Mouse (Mus musculus): ENCODE measurements around the gene Jup.

Gene Jup

DNA sequence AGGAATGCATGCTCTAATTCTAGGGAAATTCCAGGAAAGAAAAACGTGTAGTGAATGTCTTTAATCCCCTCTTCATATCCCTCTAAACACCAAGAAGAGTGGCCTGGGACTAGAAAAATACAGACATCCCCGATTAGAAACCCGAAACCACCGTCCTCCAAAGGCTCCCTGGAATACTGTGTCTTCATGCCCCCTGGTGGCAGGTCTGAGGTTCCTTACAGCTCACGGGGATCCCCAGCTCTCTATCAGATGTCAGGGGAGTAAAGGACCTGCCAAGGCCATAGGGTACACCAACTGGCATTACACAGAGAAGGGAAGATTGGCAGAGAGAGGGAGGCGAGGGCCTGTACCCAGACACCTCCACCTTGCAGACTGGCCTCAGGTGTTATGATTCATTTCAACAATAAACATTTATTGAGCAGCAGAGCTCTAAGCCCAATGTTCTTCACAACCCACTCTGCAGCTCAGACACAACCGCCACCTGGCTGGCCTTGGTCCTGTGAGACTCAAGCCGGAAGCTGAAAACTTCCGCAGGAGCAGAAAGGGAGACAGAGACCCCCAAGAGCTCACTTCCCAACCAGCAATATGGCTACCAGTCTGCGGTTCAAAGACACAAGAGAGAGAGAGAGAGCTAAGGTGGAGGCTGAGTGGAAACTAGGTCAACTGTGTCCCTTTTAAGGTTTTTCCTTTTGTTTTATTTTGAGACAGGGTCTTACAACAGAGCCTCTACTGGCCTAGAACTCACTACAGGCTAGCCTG, 10.7 kb upstream of the Jup start:
- DNase-seq, result peak; percentile 69

DNA sequence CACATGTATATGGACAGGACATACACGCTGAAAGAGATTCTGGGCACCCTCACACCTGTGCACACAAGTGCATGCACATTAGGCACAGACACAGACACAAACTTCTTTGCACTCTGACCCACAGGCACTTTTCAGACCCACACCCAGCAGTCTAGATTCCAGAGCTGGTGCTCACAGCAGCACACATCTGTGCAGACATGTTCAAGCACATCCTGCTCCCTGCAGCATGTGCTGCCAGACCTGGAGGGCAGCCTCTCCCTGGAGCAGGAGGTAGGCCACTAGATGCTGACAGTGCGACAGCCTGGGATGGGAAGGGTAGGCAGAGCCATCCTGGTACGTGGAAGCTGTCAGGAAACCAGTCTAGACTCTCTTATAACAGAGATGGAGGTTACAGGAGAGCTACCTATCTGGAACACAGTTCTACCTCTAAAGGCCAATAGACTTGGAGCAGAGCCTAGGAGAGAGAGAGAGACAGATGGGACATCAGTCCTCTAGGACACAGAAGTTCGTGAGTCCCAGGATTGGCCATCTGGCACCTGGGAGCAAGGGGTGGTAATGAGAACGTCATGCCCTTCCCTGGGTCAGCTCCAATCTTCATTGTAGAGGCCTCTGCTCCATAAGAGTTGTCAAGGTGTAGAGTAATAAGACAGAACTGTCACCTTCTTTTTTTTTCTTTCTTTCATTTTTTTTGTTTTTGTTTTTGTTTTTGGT, 9.6 kb upstream of the Jup start:
- no peak for DNase-seq

DNA sequence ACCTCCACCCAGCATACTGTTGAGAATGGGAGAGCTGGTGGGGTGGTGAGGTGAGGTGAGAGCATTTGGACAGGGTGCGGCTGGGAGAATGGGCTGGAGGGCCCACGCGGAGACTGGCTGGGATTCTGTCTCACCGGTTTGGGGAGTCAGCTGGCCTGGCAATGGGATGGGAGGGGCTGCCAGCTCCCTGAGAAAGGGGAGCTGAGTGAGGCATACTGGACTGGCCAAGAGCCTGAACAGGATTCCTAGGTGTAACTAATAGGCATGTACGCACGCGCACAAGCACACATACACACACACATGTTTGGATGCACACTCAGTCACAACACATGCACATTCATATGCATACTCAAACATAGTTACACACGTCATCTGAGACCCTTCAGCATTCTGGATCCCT, 8.7 kb upstream of the Jup start:
- DNase-seq, result no peak

DNA sequence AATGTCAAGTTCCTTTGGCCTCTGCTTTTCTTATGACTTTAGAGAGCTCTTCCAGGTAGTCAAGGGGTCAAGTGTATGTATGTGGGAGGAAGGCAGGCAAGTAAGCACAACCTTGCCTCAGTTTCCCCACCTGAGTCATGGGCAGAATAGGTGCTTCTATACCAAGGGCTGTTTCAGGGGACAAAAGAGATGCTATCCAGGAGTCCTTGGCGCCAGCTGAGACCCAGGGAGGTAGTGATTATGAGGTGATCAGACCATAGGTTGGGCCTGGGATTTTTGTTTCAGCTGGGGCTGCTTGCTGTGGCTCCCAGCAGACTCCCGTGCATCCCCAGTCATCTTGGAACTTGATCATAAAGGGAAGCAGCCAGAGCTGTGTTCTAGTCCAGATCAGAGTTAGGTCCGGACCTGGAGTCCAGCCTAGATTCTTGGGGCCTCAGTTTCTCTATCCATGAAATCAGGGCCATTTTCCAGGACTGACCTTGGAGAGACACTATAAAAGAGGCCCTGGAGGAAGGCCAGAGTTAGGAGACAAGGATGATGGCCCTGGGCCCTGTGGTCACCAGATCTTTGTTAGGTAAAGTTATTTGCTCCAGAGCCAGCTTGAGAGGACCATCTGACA, 7.0 kb upstream of the Jup start:
- no peak for DNase-seq

DNA sequence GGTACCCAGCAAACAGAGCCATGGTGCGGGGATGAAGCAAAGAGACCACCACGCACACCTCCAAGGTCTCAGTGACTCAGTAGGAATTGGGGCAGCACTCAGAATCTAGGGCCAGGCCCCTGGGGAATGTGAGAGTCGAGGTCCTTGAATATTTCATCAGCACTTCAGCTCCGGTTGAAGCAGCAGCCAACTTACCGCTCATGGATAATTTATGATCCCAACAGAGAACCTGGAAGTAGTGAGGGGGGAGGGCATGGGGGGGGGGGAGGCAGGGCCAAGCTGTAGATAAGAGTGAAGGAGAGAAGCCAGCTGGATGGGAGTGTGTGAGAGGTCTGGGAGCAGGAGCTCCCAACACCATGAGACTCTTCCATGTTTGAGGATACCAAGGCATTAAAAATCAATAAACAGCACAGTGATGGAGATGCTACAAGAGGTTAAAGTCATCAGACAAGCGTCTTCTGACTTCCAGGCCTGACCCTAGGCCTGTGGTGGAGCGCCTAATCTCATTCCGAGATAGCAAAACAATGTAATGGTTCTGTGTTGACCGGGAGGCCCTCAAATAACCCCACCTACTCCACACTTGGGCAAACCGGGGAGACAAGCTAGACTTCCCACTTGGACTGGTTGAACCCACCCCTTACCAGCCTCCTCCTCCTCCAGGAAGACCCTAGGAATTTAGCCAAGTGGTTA, 6.0 kb upstream of the Jup start:
- no peak for DNase-seq

DNA sequence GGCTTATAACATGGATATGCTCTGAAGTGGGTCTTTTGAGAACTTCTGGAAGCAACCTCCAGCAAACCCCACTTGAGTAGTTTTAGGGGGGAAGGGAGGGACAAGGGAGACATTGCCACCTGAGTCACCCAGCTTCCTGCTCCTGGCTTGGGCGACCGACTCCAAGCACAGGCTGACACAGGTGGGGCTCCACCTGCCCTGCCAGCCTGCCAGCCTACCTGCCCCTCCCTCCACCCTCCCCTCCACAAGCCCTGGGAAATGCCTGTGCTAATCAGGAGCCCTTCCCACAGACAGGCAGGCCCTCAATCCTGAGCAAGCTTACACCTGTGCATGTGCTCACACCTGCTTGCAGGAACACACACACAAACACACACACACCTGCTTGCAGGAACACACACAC, 5.1 kb upstream of the Jup start:
- DNase-seq, result no peak

DNA sequence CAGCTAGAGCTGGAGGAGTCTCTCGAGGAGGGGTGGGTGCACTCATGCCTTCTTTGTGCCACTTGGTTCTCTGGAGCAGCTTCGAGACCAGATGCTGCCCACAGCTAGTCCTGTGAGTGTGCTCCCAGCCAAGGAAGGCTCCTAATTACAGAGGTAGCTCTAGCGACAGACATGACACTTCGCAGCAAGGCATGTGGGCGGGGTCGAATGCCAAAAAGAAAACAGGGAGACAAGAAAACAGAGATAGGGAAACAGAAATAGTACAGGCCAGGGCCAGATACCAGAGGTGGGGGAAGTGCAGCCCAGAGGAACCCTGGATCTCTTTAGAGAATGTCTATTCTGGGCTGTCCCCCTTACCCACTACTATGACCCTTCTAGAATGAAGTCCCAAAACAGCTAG, 4.7 kb upstream of the Jup start:
- no peak for DNase-seq

DNA sequence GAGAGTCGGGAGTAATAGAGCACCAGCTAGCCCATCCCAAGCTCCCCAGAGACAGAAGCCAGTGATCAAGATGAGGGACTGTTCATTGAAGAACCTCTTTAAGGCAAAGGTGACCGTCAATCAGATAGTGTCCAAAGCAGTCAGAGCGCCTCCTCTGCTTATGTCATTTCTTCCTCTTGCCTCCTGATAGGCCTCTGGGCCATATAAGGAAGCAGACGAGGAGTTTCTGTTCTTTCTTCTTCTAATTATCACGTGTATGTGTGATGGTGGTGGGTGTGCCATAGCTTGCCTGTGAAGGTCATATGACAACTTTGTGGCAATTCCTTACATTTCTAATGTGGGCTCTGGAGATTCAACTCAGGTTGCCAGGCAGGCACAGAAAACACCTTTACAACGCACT, 3.3 kb upstream of the Jup start:
- no peak for DNase-seq

DNA sequence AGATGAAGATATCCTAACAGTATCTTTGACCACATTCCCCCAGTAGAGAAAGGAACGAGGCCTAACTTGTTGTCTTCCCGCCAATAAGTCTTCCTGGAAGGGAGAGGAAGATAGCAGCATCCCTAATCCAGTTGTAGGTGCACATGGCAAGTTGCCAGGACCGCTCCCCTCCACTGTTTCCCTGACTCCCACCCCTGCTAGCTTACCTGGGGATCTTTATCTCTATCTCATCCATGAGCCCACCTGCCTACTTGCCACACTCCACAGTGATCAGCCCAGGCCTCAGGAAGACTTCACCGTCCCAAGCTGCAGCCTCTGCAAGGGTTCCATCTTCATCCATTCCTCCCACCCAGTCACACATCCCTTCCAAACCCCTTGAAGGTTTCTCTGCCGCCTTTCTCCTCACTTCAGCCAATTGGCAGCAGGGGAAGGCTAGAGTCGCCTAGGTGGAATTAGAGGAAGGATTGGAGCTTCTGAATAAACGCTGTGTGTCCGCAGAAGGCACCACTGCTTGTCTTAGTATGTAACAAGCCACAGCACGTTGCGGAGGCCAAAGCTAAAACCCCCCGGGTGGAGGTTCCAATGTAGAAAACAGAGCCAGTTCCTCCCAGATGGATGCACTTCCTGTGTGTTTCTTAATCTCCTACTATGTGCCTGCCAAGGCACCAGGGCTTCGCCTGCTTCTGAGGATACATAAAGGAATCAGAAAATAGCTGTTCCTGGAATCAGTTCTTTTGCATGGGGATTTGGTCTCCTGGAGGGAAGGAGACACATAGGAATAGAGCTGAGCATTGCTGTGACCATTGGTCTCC, 2.4 kb upstream of the Jup start:
- no peak for DNase-seq

DNA sequence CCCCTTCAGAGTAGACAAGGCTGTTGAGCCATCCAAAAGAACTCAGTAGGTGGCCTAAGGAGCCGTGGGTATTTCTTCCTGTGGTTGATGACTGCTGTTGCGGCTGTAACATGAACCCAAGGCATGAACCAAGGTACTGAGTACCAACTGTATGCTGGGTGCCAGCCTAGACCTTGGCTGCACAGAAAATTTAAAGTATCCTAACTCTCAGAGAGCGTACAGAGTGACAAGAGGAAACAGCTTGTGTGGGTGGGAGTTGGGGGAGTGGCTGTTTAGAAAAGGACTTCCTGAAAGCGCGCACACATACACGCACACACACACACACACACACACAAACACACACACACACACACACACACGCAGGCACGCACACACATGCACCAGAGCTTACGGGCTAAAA, 1.8 kb upstream of the Jup start:
- no peak for DNase-seq

DNA sequence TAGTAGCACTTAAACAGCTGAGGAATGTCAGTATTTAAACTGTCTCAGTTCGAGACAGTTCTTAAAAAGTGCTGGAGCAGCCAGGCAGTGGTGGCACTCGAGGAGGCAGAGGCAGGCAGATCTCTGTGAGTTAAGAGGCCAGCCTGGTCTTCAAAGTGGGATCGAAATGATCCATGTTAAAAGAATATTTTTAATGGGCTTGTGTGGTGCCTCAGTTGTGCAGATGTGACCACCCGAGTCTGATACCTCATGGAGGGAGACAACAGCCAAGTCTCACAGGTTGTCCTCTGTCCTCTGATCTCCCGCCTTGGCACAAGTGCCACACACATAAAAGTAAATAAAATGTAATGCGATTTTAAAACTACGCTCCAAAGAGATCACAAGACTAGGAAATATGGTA, 954 bp upstream of the Jup start:
- DNase-seq, result no peak

DNA sequence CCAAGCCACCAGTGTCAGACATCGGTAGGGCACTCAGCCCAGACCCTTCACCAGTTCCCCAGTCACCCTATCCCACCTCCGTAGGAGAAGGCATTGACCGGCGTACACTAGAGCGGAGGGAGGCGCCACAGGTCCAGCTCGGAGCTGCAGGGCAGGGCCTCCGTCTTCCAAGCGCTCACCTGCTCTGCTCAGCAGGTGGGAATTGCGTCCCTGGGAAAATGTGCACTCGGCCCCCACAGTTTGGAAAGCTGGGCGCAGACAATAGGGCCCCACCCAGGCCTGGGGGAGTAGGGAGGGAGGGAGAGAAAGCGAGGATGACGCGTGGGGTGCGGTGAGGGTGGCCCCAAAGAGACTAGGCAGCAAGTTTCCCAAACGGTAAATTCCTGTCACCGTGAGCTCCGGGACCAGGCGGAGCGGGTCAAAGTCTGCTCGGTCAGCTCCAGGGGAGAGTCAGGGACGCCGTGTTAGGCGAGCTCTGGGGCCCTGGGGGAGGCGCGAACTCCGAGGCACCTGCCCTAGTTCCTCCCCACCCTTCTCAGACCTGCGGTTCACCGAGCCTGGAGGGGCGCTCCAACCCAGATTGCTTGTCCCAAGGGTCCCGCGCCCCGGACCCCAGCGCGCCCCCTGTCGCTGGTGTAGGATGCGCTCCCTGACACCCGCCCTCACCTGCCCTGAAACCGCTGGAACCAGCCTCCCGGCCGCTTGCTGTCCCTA, 520 bp downstream of the Jup start:
- DNase-seq, result no peak

DNA sequence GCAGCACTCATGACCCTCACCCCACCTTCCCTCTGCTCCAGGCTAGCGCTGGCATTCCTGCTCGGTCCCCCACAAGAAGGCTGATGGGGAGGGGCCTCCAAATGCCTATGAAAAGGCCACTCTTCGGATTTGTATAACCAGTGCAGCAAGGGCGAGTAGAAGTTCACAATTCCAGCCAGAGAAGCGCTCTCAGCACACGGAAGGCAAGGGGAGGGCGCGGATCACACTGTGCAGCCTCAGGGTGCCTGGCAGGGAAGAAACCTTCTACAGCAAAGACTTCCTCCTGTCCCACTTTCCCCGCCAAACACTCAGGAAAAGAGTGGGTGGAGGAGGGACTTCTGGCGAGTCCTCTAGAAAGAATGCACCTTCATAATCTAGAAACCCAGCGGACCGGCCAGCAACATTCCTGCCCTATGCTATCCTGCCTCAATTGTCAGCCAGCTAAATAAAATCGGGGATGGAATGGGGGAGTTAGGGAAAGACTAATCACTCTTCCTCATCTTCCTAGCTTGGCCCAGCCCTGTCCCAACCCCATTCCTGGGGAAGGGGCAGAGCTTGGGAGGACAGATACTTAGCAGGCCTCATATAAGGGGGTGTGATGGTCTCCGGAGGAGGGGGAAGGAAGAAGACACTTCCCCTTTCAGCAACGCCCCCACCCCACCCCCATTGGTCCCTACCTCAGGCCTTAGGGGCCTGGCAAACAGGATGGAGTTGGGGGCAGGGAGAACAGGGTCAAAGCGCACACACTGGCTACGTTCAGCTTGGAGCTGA, 1.5 kb downstream of the Jup start:
- DNase-seq, result no peak

DNA sequence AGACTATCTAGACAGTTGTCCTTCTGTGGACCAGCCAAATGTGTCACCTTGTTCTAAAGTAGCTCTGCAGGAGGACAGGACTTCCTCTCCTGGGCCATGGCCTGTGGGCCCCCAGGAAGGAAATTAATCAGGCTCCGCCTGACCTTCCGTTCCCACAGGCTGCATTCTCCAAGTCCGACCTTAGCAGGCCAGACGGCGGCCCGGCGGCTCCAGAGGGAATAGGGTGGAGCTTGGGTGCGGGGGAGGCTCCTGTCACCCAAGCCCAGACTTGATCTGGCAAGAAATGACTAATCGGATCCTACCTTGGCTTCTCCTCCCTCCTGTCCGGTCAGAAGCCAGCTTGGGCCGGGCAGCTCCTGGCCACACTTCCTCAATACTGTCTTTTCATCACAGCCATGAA, 2.4 kb downstream of the Jup start:
- DNase-seq, result no peak

DNA sequence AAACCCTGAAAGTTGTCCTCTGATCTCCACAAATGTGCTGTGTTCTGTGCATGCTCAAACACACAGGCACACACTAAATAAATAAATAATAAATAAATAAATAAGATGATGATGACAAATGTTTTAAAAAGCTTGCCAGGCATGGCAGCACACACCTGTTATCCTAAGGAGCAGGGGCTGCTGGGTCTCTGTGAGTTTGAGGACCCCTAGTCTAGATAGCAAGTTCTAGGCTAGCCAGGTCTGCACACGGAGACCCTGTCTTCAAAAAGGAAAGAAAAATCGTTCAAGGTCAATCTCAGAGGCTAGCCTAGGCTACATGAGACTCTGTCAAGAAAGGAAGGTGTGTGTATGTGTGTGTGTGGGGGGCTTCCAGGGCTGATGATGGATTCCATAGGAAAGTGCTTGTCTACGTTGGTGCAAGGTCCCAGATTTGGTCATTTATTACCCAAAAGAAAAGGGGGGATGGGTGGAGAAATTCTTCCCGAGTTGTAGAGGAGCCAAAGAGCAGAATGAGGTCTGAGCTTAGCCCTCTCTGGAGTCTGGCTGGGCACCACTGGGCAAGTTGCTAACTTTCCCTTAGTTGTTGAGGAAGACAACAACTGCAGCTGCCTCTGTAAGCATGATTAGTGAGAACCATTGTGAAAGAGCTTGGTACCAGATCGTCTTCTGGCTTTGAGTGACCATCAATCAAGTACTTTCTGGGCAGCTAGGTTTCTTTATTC, 3.0 kb downstream of the Jup start:
- DNase-seq, result no peak

DNA sequence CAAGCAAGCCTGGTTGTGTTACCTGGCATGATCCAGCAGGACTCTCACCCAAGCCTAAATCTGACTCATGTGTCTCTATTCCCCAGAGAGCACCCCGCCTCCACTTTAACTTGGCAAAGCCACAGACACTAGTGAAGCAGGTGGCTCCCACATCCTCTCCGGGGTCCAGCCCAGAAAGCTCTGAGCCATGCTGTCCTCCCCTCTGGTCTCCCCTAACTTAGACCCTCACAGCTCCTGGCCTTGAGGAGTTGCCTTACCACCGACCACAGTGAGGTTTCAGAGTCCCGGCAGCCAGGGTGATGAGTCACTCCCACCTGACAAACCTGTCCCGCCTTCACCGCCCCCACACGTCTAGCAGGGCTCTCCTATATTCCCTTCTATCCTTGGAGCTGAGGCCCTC, 3.8 kb downstream of the Jup start:
- no peak for DNase-seq

DNA sequence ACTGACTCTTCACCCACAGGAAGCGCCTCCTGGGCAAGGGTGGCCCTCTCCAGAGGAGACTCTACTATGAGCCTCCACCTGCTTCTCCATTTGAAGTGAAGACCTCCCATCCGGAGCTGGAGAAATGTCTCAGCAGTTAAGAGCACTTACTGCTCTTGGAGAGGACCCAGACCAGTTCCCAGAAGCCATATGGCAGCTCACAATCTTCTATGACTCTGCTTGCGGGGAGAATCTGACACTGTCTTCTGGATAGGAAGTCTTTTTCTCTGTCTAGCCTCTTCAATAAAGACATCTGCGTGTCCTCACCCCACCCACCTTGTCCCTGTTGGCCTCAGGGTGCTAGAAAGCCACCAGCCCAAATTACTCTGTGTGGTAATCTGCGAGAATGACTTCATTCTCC, 4.6 kb downstream of the Jup start:
- no peak for DNase-seq

DNA sequence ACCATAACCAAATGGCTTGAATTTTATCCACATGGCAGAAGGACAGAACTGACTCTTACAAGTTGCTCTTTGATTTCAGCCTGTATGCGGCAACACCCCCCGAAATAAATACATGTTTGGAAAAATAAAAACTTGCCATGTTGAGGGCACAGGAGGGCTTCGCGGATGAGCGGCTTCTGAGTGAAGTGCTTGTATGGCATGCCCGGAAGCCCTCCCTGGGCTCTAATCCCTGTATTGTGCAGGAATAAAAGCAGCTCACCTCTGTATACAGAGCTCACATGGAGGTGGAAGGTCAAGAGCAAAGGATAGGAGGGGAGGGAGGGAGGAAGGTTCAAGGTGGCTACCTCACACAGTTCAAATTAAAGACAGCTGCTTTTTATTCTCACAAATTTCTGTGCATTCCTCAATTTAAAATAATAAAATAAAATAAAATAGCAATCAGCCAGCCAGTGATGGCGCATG, 5.6 kb downstream of the Jup start:
- no peak for DNase-seq

DNA sequence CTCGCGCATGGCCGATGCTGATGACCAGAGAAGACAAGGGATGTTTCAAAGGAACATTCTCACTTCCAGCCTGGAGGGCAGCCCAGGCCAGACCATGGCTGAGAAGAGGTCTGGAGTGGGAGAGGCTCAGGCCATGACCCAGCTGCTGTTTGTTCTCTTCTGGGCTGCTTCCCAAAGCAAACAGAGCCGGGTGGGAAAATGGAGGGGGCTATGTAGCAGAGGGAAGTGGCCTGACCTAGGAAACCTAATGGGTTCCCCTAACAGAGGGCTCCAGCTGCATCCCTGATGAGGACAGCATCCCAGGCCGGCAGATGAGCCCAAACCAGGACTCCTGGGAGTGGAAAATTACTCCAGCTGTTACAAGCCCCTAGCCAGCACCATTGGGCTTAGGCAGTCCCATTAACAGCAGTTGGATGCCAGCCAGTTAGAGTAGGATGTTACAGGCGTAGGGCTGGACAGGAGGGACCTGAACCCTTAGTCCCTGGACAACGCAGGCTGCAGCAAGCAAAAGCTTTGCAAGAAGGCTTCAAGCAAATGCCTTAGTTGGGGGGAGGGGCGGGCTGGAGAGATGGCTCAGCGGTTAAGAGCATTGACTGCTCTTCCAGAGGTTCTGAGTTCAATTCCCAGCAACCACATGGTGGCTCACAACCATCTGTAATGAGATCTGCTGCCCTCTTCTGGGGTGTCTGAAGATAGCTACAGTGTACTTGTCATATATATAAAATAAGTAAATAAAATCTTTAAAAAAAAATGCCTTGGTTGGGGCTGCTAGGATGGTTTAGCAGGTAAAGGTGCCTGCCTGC, 6.3 kb downstream of the Jup start:
- no peak for DNase-seq
